Mouse (Mus musculus): ENCODE data around the gene Tbc1d1.

Tbc1d1 gene

DNA sequence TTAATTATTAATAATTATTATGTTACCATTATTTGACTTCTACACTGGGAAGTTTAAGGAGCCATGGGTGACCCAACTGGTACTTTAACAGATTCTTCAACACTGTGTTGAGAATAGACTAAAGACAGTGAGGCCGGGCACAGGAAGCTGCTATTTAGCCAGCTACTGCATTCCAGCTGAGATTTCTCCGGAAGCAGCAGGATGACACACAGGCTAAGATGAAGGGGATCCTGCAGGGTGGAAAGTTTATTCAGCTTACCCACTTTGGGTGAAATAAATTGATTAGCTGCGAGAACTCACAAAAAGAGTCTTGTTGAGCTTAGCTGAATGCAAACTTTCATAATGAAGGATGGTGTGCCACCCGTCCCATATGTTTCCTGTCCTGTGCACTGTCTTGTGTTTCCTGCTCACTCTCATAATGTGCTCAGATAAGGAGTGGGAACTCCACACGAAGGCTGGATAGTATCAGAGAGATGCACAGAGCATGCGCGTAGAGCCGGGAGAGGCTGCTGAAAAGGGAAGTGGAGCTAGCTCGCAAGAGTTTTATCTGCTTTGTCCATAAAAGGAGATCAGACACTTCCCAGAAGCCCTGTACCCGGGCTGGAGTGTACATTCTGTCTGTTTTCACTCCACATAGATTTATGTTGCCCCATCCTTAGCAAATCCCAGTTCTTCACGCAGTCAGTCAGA, at the start of gene Tbc1d1:
Gene Tbc1d1 (plus strand): TSS at position 445 of the 690 bp plus-strand sequence.
- DNase-seq = peak; percentile 80

- no peak for DNase-seq
These were observed 48.4 kb upstream of the Tbc1d1 start for GRCm38 (mm10) chr5:64107596-64108289.

DNA sequence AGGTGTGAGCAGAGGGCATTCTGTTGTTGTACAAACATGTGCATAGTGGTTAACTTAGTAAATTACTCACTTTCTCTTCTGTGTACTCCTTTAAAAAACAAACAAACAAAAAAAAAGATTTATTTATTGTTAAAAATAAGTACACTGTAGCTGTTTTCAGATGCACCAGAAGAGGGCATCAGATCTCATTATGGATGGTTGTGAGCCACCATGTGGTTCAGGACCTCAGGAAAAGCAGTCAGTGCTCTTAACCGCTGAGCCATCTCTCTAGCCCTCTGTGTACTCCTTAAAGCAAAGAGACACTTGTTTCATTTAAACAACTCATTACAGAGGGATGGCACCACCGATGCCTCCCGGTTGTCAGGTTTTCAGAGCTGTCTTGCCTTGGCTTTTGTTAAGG, 46.9 kb upstream of the Tbc1d1 start:
- DNase-seq = peak; percentile 23

DNA sequence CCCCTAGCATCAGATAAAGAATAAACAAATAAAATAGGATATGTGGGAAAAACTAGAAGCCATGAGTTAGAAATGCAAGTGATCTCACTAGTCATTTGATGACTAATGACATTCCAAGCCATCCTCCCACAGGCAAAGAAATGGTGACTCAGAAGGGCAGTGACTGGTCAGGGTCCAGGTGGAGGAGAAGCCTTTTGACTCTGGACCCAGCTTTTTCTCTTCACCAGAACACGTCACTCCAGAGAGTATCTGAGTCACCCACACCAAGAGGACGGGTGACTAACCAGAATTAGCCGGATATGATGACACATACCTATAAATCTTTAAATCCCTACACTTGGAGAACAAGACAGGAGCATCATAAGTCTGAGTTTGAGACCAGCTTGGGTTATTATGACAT, 43.7 kb upstream of the Tbc1d1 start:
- DNase-seq = peak; percentile 7

DNA sequence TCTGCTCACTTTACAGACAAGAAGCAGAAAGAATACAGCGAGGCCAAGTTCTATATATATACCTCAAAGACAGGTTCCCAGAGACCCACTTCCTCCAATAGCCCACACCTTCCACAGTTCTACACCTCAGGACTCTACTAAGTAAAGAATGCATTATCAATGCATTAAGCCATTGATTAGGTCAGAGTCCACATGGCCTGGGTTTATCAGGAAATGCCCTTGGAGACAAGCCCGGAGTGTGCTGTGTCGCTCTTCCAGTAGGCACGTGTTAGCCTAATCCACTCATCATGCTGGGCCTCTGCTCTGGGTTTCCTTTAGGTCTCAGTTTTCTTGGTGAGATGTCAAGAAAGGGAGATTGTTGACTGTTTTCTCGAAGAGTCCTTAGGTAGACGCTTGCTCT, 41.9 kb upstream of the Tbc1d1 start:
- DNase-seq = no peak

GRCm38 (mm10) chr5:64117191-64117590, 38.9 kb upstream of the Tbc1d1 start:
- no peak for DNase-seq

DNA sequence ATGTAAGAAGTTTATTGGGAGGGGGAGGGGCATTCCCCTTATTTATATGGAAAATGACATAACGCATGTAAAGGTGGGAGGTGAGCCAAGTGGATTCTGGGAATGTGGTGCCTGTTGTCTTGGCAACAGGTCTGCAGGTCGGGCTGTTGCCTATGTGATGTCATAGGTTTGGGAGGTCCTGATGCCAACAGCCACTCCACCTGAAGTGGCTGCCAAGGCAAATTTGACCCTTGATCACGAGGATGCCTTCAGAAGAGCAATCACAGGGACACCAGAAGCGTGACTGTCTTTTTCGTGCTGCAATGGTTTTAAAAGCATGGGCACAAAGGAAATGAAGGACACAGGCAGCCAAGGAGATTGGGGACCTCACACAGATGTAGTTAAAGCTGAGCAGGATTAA, 30.3 kb upstream of the Tbc1d1 start:
- no peak for DNase-seq

GRCm38 (mm10) chr5:64131550-64131949, 24.6 kb upstream of the Tbc1d1 start:
- DNase-seq = no peak

DNA sequence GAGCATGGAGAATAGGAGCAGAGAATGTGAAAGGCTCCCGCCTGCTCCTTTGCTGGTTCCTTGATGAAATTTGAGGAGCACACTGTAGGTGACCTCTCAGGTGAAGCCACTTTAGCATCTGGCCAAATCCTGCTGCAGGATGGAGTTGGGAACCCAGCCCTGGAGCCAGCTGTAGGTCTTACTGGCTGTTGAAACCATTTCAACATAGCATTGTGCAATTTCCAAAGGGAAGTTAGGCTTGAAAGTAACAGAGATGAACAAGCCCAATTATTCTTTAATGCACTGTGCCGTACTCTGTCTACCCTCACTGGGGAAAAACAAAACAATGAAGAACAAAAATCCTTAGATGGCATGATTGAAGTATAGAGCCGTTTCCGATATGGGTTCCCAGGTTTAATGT, 22.2 kb upstream of the Tbc1d1 start:
- no peak for DNase-seq

GRCm38 (mm10) chr5:64136325-64136724, 19.8 kb upstream of the Tbc1d1 start:
- peak; percentile 30 for DNase-seq

DNA sequence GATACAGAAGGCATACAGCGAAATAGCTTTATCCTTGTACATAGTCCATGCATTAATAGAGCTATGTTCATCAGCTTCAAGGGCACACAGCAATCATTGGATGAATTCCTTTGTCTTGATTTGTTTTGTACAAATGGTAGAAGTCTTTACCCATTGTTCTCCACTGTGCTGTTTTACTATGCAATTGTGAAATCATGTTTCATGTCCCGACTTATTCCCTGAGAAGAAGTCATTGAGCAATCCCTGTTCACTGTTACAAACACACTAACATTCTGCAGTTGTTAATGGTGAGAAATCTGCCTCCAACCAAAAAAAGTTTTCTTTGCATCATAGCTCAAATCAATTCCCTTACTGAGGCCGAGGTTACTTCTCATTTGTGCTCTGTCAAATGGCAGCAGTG, 15.9 kb upstream of the Tbc1d1 start:
- no peak for DNase-seq

- no peak for DNase-seq
These were observed 11.8 kb upstream of the Tbc1d1 start for GRCm38 (mm10) chr5:64144315-64144714.

- no peak for DNase-seq
These were observed 9.6 kb upstream of the Tbc1d1 start for GRCm38 (mm10) chr5:64146384-64147005.

DNA sequence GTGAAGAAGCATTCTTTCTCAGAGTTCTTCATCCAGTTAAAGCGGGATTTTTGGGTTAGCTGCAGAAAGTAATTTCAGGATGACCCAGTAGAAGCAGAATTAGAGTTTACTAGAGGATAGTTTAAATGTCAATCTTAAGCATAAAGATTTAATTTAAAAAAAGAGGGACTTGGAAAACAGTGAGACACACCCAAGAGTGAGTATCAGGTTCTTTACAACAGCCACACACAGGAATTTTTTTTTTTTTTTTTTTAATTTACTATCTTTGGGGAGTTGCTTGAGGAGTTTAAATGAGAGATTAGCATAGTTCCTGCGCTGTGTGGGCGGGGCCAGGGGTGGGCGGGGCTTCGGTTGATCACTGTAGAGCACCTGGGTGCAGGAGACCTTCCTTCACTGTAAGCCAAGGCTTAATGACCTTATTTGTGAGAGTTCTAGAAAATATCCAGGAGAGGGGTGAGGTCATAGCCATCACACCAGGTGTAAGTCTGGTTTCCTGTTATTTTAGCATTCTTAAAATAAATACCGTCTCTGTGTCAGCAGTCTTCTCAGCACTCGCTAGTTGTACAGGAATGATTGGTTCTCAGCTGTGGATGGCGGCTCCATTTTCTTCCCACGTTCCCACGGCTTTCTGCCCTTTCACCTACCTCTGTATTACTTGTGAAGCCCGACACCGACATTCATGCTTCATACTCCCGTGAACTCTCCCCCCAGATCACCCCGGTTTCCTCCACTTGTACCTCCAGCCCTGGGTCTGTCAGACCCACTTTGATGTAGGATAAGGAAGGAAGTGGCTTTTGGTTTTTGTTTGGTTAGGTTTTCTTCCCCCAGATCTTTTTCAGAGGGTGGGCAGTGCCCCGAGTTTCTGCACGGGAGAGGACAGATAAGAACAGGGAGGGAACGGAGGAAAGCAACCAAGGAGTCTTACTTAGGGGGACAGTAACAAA, 6.6 kb upstream of the Tbc1d1 start:
- DNase-seq = no peak

DNA sequence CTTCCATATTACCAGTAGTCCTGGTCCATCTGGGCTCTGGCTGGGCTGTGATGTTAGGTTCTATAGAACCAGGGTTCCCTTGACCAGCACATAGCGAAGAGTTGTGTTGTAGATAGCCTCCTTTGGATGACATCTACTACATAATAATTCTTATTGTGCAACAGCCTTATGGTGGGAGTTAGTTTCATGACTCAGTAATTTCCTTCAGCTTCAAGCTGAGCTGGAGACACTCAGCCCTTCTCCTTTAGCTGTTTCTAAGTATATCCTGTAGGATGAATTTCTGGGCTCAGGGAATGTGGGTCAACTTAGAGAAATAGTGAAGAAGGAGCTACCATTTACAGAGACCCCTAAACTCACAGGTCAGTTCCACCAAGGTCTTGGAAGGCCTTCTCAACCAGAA, 2.8 kb upstream of the Tbc1d1 start:
- DNase-seq = no peak

DNA sequence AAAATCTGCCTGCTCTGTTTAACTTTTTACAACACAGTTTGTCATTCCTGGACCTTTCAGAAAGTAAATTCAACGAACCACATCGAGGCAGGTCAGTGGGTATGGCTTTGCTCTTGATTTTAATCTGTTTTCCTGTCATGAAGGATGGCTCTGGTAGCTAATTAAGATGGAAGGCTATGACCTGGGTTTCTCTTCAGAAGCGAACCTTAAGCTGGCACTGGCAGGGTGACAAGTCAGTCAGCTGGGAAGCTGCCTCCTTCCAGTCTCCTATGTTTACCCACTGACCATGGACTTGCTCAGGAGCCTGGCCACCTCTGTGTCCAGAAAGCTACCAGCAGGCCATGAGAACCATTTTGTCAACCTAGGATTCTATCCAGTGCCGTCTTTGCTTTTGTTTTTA, 474 bp downstream of the Tbc1d1 start:
- DNase-seq = peak; percentile 64

GRCm38 (mm10) chr5:64157926-64158325, 1.8 kb downstream of the Tbc1d1 start:
- no peak for DNase-seq

DNA sequence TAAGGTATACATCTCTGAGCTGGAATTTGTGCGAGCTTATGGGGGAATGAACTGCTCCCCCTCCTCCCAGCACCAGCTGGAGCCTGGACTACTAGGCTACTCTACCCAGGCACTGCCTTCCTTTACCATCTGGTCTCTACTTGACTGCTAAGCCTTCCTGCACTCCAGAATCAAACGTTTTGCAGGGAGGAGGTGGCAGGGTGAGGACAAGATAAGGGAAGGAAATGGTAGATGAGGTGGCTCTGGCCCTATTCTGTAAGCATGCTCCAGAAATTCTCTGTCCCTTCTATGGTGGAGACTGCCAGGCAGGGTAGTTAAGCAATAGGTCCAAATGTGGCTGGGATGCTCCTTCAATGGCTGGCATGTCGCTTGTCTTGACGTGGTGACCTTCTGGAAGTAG, 2.4 kb downstream of the Tbc1d1 start:
- no peak for DNase-seq

GRCm38 (mm10) chr5:64159065-64159780, 3.1 kb downstream of the Tbc1d1 start:
- DNase-seq = no peak

DNA sequence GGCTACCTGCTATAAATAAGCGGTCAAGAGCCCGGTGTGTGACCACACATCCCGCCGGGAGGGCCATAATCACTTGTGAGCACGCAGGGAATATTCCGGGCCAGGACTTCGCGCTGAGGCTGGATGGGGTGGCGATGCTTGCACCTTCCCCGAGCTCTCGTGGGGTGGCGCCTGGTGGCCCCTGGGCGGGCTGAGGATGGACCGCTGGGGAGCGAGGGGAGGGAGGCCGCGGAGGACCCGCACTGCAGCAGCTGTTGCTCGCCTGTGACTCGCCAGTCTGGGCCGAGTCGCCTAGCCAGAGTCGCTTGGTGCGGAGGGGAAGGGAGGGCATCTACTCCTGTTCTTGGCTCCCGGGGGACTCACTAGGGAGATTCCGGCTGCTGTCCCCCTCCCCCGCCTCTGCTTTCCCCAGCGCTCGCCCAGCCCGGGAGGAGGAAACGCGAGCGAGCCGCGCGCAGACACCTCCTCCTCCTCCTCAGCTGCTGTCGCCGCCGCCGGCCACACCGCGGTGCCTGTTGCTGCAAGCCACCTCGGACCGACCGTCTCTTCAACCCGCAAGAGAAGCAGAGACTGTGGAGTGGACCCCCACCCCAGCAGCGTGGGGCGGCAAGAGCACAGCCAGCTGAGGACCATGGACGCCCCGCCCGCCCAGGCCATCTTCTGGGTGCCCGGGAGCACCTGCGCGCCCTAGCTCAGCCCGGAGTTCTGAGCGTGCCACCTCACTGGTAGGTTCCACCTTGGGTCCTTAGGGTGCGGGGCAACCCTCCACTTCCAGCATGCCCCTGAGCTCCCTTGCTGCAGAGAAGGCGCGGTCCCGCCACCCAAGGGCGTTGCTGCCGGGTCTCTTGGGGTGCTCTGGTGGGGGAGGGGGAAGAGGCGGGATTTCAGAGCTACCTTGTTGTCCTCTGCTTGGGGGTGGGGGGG, 3.9 kb downstream of the Tbc1d1 start:
- peak; percentile 71 for DNase-seq

DNA sequence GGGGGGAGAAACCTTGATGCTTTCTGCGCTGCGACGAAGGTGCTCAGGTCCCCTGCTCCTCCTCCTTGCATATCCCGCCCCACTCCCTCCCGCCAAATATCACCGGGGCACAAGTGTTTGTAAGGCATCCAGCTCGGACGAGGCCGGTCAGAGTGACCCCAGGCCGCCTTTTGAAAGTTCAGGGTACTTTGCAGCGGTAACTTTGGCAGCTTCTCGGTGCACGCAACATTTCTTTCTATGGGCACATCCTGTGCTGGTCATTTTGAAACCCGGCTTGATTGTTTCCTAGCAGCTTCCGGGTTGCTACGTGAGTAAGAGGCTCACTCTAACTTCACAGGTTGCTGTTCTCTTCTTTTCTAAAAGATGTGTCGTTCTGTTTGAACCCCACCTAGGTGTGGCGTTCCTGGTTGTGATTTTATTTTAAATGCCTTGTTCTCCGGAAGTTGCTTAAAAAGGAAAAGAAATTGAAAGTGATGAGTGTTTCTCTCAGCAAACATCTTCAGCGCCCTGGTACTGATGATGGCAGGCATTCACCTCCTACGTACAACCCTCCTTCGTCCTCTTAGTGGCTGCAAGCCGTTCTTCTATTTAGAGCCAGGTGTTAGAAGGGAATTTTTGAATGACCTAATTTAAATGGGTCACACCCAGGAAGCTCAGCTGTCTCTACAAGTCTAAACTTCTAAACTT, 4.7 kb downstream of the Tbc1d1 start:
- DNase-seq = peak; percentile 23
